Mouse (Mus musculus) stomach, postnatal 0 days (tissue): ENCODE results near the gene Rab4b.

Experiments used
- CTCF ChIP-seq: IDR thresholded peaks from 2 replicates; pipeline ENCODE4 v1.5.1; 2016; ENCODE audit warnings: antibody characterized with exemption, low read depth, mild to moderate bottlenecking, moderate library complexity
- EP300 ChIP-seq: optimal IDR thresholded peaks from 2 replicates; pipeline ENCODE3; 2016; ENCODE audit warnings: antibody characterized with exemption

- no peak for TF ChIP-seq CTCF
- no peak for TF ChIP-seq EP300
Observed at GRCm38 (mm10) chr7:27182498-27182897, 3.8 kb upstream of the Rab4b start.
